Mouse (Mus musculus) B cell, adult (primary cell): ENCODE measurements around the gene Kif28. TPM values are rescaled to one million over a fixed set of nuclear protein-coding genes. Genes with fewer than 3 reads are reported as not detected.

Source experiments
- total RNA-seq: library from RNA; stranded (reverse); gene quantifications from 4 replicates; pipeline ENCODE4 v1.2.4, GENCODE M21; 2023; ENCODE audit not compliant: inconsistent age

Gene Kif28
- total RNA-seq: not detected in 4 replicates

GRCm38 (mm10) chr1:179745171-179745570 lies at the start of gene Kif28:
Kif28 (minus strand) TSS chr1:179745271.

GRCm38 (mm10) chr1:179668013-179668805 lies 76.9 kb downstream of the Kif28 start, which contains the start of gene Sccpdh:
Sccpdh (plus strand) TSS chr1:179668210.

Other genes starting within 250 kb of the Kif28 start
- 26.8 to 36.1 TPM (median 34.5 TPM) in 4 replicates for gene Smyd3, start 227.2 kb downstream of the Kif28 start, total RNA-seq
- 33.9 to 39.3 TPM (median 36.9 TPM) in 4 replicates for gene Tfb2m, start 199.0 kb downstream of the Kif28 start, total RNA-seq
- gene Cnst, start 198.9 kb downstream of the Kif28 start, total RNA-seq: 18.2 to 28.6 TPM (median 27.4 TPM) in 4 replicates
- 3.4 to 4.5 TPM (median 4.1 TPM) in 4 replicates for gene Sccpdh, start 77.1 kb downstream of the Kif28 start, total RNA-seq
- gene Gm10518, start 58.1 kb upstream of the Kif28 start, total RNA-seq: 0.39 TPM in 2 of 4 replicates, not detected in the others
- gene Ahctf1, start 58.4 kb upstream of the Kif28 start, total RNA-seq: 110 to 127 TPM (median 121 TPM) in 4 replicates
- gene Cdc42bpa, start 215.2 kb upstream of the Kif28 start, total RNA-seq: 0.58 to 1.1 TPM (median 0.77 TPM) in 4 replicates